Mouse (Mus musculus): ENCODE results near the gene Tmem56.

DNA sequence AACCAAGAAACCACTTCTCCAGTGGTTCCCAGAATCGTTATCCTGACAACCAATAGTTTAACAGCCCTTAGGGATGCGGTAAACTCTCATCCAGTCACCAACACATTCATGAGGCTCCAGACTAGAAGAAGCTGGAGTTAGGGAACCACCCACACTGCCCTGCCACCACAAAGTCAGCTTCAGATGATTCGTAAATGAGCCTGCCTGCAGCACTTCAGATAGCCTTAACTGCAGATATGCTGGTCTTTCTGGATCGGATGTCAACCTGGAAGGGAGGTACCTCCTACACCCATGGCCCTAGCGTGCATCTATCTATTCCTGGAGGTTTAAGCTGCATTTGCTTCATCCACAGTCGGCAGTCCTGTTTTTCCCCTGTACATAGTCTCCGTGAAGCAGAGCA, 60.9 kb downstream of the Tmem56 start:
- no peak for TF ChIP-seq EP300 (IDR thresholded peaks at IDR 0.05; ENCODE audit: low read depth)
- no peak for TF ChIP-seq CTCF (IDR thresholded peaks at IDR 0.05; ENCODE audit: low read depth)

Measured in liver, postnatal 0 days (tissue).